Mouse (Mus musculus) intestine, postnatal 0 days (tissue): ENCODE data around the gene Scamp3. TPM values are rescaled to one million over a fixed set of nuclear protein-coding genes. Genes with fewer than 3 reads are reported as not detected.

ENCODE experiments used
- ATAC-seq: fragments of 200-750 bp; cut with Nextera tagmentation; 2 replicates; pipeline ENCODE4 v1.8.0; 2017; ENCODE audit warnings: mild to moderate bottlenecking, moderate TSS enrichment, moderate library complexity
- H3K27ac ChIP-seq: fragments of 300-500 bp; sonication (generic); 2 replicates; pipeline ENCODE4 v1.5.1; 2014; ENCODE audit warnings: mild to moderate bottlenecking, low read depth, low read length, moderate library complexity
- H3K27me3 ChIP-seq: fragments of 300-500 bp; sonication (generic); replicated peaks from 2 replicates; pipeline ENCODE4 v1.6.1; 2014; ENCODE audit warnings: low read length, mixed read lengths; ENCODE audit not compliant: control insufficient read depth, insufficient read depth
- H3K36me3 ChIP-seq: fragments of 300-500 bp; sonication (generic); 2 replicates; pipeline ENCODE4 v1.6.1; 2014; ENCODE audit warnings: mild to moderate bottlenecking, moderate library complexity; ENCODE audit not compliant: control insufficient read depth, insufficient read depth
- H3K4me1 ChIP-seq: fragments of 300-500 bp; sonication (generic); replicated peaks from 2 replicates; pipeline ENCODE4 v1.6.1; 2014; ENCODE audit warnings: antibody characterized with exemption, low read length, mixed read lengths; ENCODE audit not compliant: control insufficient read depth, insufficient read depth
- H3K4me2 ChIP-seq: fragments of 300-500 bp; sonication (generic); replicated peaks from 2 replicates; pipeline ENCODE4 v1.6.1; 2014; ENCODE audit warnings: low read depth, mild to moderate bottlenecking, moderate library complexity
- H3K4me3 ChIP-seq: fragments of 300-500 bp; sonication (generic); 2 replicates; pipeline ENCODE4 v1.5.1; 2014; ENCODE audit warnings: low read depth, low read length
- H3K9ac ChIP-seq: fragments of 300-500 bp; sonication (generic); 2 replicates; pipeline ENCODE4 v1.6.1; 2014; ENCODE audit warnings: mild to moderate bottlenecking, low read depth, low read length
- H3K9me3 ChIP-seq: fragments of 300-500 bp; sonication (generic); 2 replicates; pipeline ENCODE4 v1.6.1; 2016; ENCODE audit warnings: mixed run types; ENCODE audit not compliant: control insufficient read depth
- CTCF ChIP-seq: sonication (generic); IDR thresholded peaks from 2 replicates; pipeline ENCODE4 v1.5.1; 2016; ENCODE audit warnings: low read depth, mild to moderate bottlenecking, control low read depth, antibody characterized with exemption, moderate library complexity
- WGBS: fragments of 180-500 bp; shearing (Covaris S2); extraction: QIAGEN DNeasy Blood & Tissue Kit; methylation state at CpG from one replicate; pipeline ENCODE4 v1.1.7; 2014; 5-methylcytosine and 5-hydroxymethylcytosine counted together
- polyA plus RNA-seq: library from polyadenylated mRNA; unstranded; fragments of >200 nt; fragmentation: Nextera tagmentation; extraction: Ambion mirVana; gene quantifications from 2 replicates; pipeline ENCODE4 v1.2.1, GENCODE M21; 2015

Scamp3 gene
- polyA plus RNA-seq, 1 experiment from 2014 or later = 80.5 TPM

GRCm38 (mm10) chr3:89182531-89183057 lies 5.3 kb downstream of the Scamp3 start:
- no peaks in the 10 kb centered on the region for H3K27me3 ChIP-seq
- no peak for ATAC-seq
- 34% methylated on average over 7 of the region's 7 CpGs for WGBS
- H3K9me3 ChIP-seq = no peaks in the 10 kb centered on the region
- H3K36me3 ChIP-seq = peaks cover 28% of the 10 kb centered on the region
- H3K9ac ChIP-seq = peak overlapping the region; percentile 45; the same call in 1 of the 2 replicates
- H3K4me3 ChIP-seq = peak overlapping the region; percentile 63
- H3K4me2 ChIP-seq = peak overlapping the region; percentile 88
- TF ChIP-seq CTCF = no peak
- H3K27ac ChIP-seq = no peak overlapping the region; the same call in 1 of the 2 replicates
- H3K4me1 ChIP-seq = 0 out of 2 replicates have a peak, but pooled peaks cover 7% of the 10 kb centered on the region

GRCm38 (mm10) chr3:89183058-89183958 lies 6.0 kb downstream of the Scamp3 start, which contains the start of gene Fam189b:
Fam189b (plus strand) TSS chr3:89183143.
- peak within 1 kb of the TSS; percentile 45 for H3K9ac ChIP-seq
- no peaks in the 10 kb centered on the region for H3K9me3 ChIP-seq
- H3K4me3 ChIP-seq = peak within 1 kb of the TSS; percentile 63
- TF ChIP-seq CTCF = no peak; the same call in 1 of the 2 replicates
- ATAC-seq = peak; percentile 83
- H3K36me3 ChIP-seq = peaks cover 28% of the 10 kb centered on the region
- H3K27ac ChIP-seq = no peak within 1 kb of the TSS; the same call in 1 of the 2 replicates
- 6% methylated on average over 39 of the region's 39 CpGs for WGBS
- H3K27me3 ChIP-seq = no peaks in the 10 kb centered on the region
- H3K4me1 ChIP-seq = 0 out of 2 replicates have a peak, but pooled peaks cover 3% of the 10 kb centered on the region
- H3K4me2 ChIP-seq = peak within 1 kb of the TSS; percentile 88

- Histone ChIP-seq H3K36me3 (peaks cover 28% of the 10 kb centered on the region), H3K27ac (no peak overlapping the region), H3K9me3 (no peaks in the 10 kb centered on the region), H3K9ac (peak overlapping the region; percentile 45), H3K4me2 (peak overlapping the region; percentile 88), H3K27me3 (no peaks in the 10 kb centered on the region), H3K4me3 (peak overlapping the region; percentile 63), H3K4me1 (no peaks in the 10 kb centered on the region)
- ATAC-seq = no peak
- 78% methylated on average over 6 of the region's 6 CpGs for WGBS
- TF ChIP-seq CTCF = no peak
Observed at GRCm38 (mm10) chr3:89183959-89184315, 6.7 kb downstream of the Scamp3 start.

- Histone ChIP-seq H3K4me3 (no peak overlapping the region), H3K4me2 (no peak overlapping the region), H3K27ac (no peak overlapping the region), H3K9me3 (no peaks in the 10 kb centered on the region), H3K9ac (no peak overlapping the region), H3K36me3 (peaks cover 2% of the 10 kb centered on the region), H3K4me1 (no peaks in the 10 kb centered on the region), H3K27me3 (no peaks in the 10 kb centered on the region)
- 71% methylated on average over 23 of the region's 23 CpGs for WGBS
- TF ChIP-seq CTCF = no peak
- no peak for ATAC-seq
Observed at GRCm38 (mm10) chr3:89187197-89187596, 9.9 kb downstream of the Scamp3 start.

- no peak overlapping the region for H3K4me3 ChIP-seq
- WGBS = 89% methylated on average over 18 of the region's 18 CpGs
- H3K9me3 ChIP-seq = no peaks in the 10 kb centered on the region
- no peak for ATAC-seq
- no peaks in the 10 kb centered on the region for H3K36me3 ChIP-seq
- H3K27me3 ChIP-seq = no peaks in the 10 kb centered on the region
- H3K9ac ChIP-seq = no peak overlapping the region
- no peaks in the 10 kb centered on the region for H3K4me1 ChIP-seq
- H3K27ac ChIP-seq = no peak overlapping the region
- H3K4me2 ChIP-seq = no peak overlapping the region
- TF ChIP-seq CTCF = no peak
Observed at GRCm38 (mm10) chr3:89187690-89188477, 10.6 kb downstream of the Scamp3 start.

GRCm38 (mm10) chr3:89188478-89188875 lies 11.2 kb downstream of the Scamp3 start:
- WGBS = 85% methylated on average over 12 of the region's 12 CpGs
- H3K4me1 ChIP-seq = no peaks in the 10 kb centered on the region
- H3K9me3 ChIP-seq = no peaks in the 10 kb centered on the region
- no peak for ATAC-seq
- H3K27ac ChIP-seq = no peak overlapping the region
- no peak for TF ChIP-seq CTCF
- H3K9ac ChIP-seq = no peak overlapping the region
- no peak overlapping the region for H3K4me2 ChIP-seq
- H3K27me3 ChIP-seq = no peaks in the 10 kb centered on the region
- H3K36me3 ChIP-seq = no peaks in the 10 kb centered on the region
- no peak overlapping the region for H3K4me3 ChIP-seq
